Mouse (Mus musculus) neural tube, embryonic 14.5 days (tissue): ENCODE results near the gene Wee2. TPM values are rescaled to one million over a fixed set of nuclear protein-coding genes. Genes with fewer than 3 reads are reported as not detected.

Experiments
- ATAC-seq: fragments of 200-750 bp; cut with Nextera tagmentation; 2 replicates; pipeline ENCODE4 v1.8.0; 2017; ENCODE audit warnings: low read depth, mild to moderate bottlenecking, moderate TSS enrichment, moderate library complexity
- H3K27ac ChIP-seq: fragments of 300-500 bp; sonication (generic); 2 replicates; pipeline ENCODE4 v1.5.1; 2014; ENCODE audit warnings: low read depth, mild to moderate bottlenecking, control low read depth, low read length, moderate library complexity, mixed read lengths
- H3K27me3 ChIP-seq: fragments of 300-500 bp; sonication (generic); 2 replicates; pipeline ENCODE4 v1.6.1; 2014; ENCODE audit warnings: low read length; ENCODE audit not compliant: control insufficient read depth, insufficient read depth
- H3K36me3 ChIP-seq: fragments of 300-500 bp; sonication (generic); 2 replicates; pipeline ENCODE4 v1.6.1; 2014; ENCODE audit warnings: low read length, mixed read lengths; ENCODE audit not compliant: control insufficient read depth, insufficient read depth
- H3K4me1 ChIP-seq: fragments of 300-500 bp; sonication (generic); 2 replicates; pipeline ENCODE4 v1.6.1; 2014; ENCODE audit warnings: low read length; ENCODE audit not compliant: control insufficient read depth, insufficient read depth
- H3K4me2 ChIP-seq: fragments of 300-500 bp; sonication (generic); 2 replicates; pipeline ENCODE4 v1.6.1; 2014; ENCODE audit warnings: mild to moderate bottlenecking, low read depth, low read length, control low read depth
- H3K4me3 ChIP-seq: fragments of 300-500 bp; sonication (generic); 2 replicates; pipeline ENCODE4 v1.5.1; 2014; ENCODE audit warnings: low read depth, low read length, control low read depth, mixed read lengths
- H3K9ac ChIP-seq: fragments of 300-500 bp; sonication (generic); replicated peaks from 2 replicates; pipeline ENCODE4 v1.6.1; 2014; ENCODE audit warnings: low read depth, mild to moderate bottlenecking, control low read depth, low read length, mixed read lengths
- H3K9me3 ChIP-seq: fragments of 300-500 bp; sonication (generic); 2 replicates; pipeline ENCODE4 v1.6.1; 2016; ENCODE audit warnings: low read length; ENCODE audit not compliant: control insufficient read depth
- WGBS: fragments of 180-500 bp; shearing (Covaris S2); extraction: QIAGEN DNeasy Blood & Tissue Kit; methylation state at CpG from one replicate; pipeline ENCODE4 v1.1.7; 2014; 5-methylcytosine and 5-hydroxymethylcytosine counted together
- polyA plus RNA-seq: library from polyadenylated mRNA; unstranded; fragments of >200 nt; fragmentation: Nextera tagmentation; extraction: Ambion mirVana; gene quantifications from 2 replicates; pipeline ENCODE4 v1.2.1, GENCODE M21; 2014

Gene Wee2
- polyA plus RNA-seq, 1 experiment from 2014 or later, result 0.25 TPM

DNA sequence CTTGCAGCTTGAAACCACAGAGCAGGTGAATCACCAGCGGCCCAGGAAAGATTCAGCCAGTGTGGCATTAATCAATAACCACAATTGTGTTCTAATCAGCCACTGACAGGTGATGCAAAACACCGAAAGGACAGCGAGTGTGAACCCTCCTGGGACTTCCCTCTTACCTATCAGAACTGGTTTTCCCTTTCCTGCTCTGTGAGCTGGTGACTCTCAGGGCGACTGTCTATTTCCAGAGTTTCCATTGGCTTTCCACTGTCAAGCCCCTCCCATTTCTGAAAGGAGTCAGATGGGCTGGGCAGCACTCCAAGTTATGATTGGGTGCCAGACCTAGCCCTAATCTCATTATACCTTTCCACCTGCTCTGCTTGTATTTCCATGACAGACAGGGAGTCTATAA is 7.5 kb upstream of the Wee2 start:
- no peak overlapping the region for H3K9ac ChIP-seq
- H3K36me3 ChIP-seq, result no peaks in the 10 kb centered on the region
- H3K4me1 ChIP-seq, result peaks cover 12% of the 10 kb centered on the region

DNA sequence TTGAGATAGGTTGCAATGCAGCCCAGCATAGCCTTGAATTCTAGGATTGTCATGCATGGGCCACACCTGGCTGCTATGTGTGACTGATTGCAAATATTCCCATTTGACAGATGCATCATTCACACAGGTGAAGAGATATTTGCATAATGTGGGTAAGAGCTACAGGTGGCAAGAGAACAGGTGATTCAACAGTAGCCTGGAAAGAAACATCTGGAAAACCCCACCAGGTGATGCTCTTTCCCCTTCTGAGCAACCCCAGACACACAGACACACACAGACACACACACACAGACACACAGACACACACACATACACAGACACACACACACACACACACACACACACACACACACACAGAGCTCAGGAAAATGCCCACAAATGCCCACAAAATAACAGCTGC is 7.1 kb upstream of the Wee2 start:
- no peaks in the 10 kb centered on the region for H3K36me3 ChIP-seq
- no peak overlapping the region for H3K4me3 ChIP-seq
- no peak for ATAC-seq
- H3K4me1 ChIP-seq, result peaks cover 12% of the 10 kb centered on the region
- no peaks in the 10 kb centered on the region; the same call in 1 of the 2 replicates for H3K27me3 ChIP-seq
- H3K9ac ChIP-seq, result no peak overlapping the region
- no peak overlapping the region for H3K4me2 ChIP-seq
- H3K9me3 ChIP-seq, result no peaks in the 10 kb centered on the region
- no peak overlapping the region for H3K27ac ChIP-seq

More for the DNA sequence above, 7.5 kb upstream of the Wee2 start:
- WGBS, result 60% methylated on average over 4 of the region's 4 CpGs
- Histone ChIP-seq H3K27me3 (no peaks in the 10 kb centered on the region; the same call in 1 of the 2 replicates), H3K4me3 (no peak overlapping the region), H3K9me3 (no peaks in the 10 kb centered on the region), H3K27ac (no peak overlapping the region), H3K4me2 (no peak overlapping the region)
- no peak for ATAC-seq

DNA sequence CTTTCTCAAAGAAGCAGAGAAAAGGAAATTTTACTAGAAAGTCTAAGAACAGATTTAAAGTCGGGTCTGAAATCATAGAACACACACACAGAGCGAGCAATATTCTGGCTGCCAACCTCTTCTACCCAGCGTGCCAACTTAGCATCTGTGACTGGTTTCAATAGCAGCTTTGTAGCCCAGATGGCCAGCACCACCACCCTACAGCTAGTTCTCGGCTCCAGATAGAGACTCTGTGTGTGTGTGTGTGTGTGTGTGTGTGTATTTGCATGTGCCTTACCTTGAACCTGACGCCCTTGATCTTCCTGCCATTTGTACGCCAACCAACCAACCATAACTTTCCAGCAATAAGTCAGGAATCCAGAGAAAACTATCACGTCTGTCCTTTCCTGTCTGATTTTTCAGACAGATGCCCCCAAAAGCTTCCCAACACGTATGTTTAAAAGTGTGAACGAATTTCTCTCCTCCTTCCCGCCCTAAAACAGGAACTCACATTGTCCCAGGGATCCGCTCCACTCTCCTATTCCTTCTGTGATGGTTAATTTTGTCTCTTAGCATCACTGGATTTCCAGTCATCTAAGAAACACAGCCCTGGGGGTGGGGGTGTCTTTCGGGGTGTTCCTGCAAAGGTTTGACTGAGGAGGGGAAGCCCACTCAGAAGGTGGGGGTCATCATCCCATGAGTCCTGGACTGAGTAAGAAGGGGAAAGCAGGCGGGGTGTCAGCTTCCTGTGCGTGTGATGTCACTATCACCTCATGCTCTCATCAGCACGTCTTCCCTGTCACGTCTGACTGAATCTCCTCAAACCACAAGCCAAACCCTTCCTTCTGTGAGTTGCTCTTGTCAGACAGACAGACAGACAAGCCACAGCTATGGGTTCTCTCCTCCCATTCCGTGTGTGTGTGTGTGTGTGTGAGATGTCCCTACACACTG is 6.3 kb upstream of the Wee2 start:
- Histone ChIP-seq H3K27me3 (no peaks in the 10 kb centered on the region; the same call in 1 of the 2 replicates), H3K9me3 (no peaks in the 10 kb centered on the region), H3K4me1 (peaks cover 12% of the 10 kb centered on the region), H3K9ac (no peak overlapping the region), H3K27ac (no peak overlapping the region), H3K4me2 (no peak overlapping the region), H3K4me3 (no peak overlapping the region), H3K36me3 (no peaks in the 10 kb centered on the region)
- 82% methylated on average over 17 of the region's 17 CpGs for WGBS
- ATAC-seq, result no peak

DNA sequence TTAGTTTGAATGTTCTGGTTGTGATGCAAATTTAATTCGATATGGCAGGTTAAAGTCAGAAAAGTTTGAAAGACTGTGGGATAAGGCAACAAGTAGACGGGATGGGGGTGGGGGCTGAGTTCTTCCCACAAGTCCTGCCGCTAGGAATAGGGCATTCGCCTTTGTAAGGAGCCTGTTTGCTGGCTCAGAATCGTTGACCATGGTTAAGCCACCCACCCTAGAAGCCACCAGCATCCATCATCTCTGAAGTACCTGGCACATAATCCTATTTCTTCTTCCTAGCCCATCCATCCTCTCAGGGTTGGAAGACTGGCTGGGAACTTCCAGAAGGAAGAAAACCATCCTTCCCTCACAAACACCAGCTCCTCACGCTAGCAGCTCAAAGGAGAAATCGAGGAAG is 4.2 kb upstream of the Wee2 start:
- Histone ChIP-seq H3K9ac (peak overlapping the region; percentile 90), H3K4me2 (peak overlapping the region; percentile 80), H3K9me3 (no peaks in the 10 kb centered on the region), H3K4me1 (peaks cover 8% of the 10 kb centered on the region), H3K36me3 (no peaks in the 10 kb centered on the region), H3K27ac (peak overlapping the region; percentile 87), H3K4me3 (peak overlapping the region; percentile 75), H3K27me3 (no peaks in the 10 kb centered on the region; the same call in 1 of the 2 replicates)
- ATAC-seq, result no peak
- 6% methylated on average over 7 of the region's 7 CpGs for WGBS

DNA sequence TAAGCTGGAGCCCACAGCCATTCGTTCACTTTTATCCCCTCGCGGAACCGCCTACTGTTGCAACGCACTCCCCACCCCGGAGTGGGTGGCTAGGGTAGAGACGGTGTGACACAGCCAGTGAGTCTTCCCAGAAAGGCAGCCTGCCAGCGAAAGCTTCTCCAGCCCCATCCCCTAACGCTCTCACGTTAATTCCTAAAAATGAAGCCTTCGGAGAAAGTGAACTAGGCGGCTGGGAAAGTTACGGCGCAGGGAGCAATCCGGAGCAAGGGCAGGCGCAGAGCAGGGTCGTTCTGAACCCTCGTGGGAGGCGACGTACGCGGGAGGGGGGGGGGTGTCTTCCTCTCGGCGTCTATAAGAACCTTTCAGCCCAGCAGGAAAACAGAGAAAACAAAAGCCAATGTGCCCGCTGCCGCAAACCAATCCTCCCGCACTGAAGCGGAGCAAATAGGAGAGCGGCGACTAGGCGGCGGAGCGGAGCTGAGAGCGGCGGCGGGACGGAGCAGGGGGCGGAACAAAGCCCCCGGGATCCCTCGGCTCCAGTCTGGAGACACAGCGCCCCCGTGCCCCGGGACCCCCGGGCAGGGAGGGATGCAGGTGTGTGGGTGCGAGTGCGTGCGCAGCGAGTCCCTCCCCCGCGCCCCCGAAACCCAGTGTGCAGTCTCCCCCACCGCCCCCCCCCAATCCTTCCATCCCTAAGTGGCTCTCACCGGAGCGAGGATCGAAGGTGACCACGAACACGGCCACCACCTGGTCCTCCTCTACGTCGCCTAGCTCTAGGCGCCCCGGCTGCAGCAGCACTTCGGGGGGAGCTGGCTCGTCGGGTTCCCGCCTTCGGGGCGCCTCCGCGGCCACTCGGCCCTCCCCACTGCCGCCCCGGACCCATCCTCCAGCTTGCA is 3.5 kb upstream of the Wee2 start:
- ATAC-seq, result peak; percentile 68
- Histone ChIP-seq H3K9me3 (no peaks in the 10 kb centered on the region), H3K4me2 (peak overlapping the region; percentile 80), H3K36me3 (no peaks in the 10 kb centered on the region), H3K27ac (peak overlapping the region; percentile 87), H3K4me1 (peaks cover 7% of the 10 kb centered on the region), H3K4me3 (peak overlapping the region; percentile 75), H3K27me3 (no peaks in the 10 kb centered on the region; the same call in 1 of the 2 replicates), H3K9ac (peak overlapping the region; percentile 90)
- WGBS, result under 1% methylated on average over 62 of the region's 72 CpGs

GRCm38 (mm10) chr6:40436047-40436483 is 2.8 kb upstream of the Wee2 start, which contains the start of gene E330009J07Rik:
E330009J07Rik (minus strand) TSS chr6:40436135.
- 0% methylated on average over 38 of the region's 38 CpGs for WGBS
- Histone ChIP-seq H3K4me2 (peak within 1 kb of the TSS; percentile 80), H3K36me3 (no peaks in the 10 kb centered on the region), H3K9me3 (no peaks in the 10 kb centered on the region), H3K27me3 (no peaks in the 10 kb centered on the region; the same call in 1 of the 2 replicates), H3K9ac (peak within 1 kb of the TSS; percentile 90), H3K27ac (peak within 1 kb of the TSS; percentile 87), H3K4me3 (peak within 1 kb of the TSS; percentile 75), H3K4me1 (peaks cover 7% of the 10 kb centered on the region)
- peak; percentile 93 for ATAC-seq

DNA sequence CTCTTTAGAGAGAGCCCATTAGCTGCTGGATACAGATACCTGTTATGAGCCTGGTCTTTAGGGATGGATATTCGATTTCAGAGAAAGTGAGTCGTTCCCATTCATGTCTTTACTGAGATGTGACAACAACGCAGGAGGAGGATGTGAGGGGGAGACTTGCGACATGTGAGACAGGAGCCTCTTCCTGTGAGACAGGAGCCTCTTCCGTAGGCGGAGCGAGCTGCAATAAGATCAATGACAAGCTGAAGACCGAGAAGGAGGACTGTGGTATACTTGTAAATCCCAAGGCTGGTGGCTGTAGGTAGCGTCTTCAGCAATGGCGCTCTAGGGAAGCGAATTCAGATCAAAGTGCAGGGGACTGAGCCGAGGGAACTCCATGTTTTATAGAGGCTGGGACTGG is 843 bp downstream of the Wee2 start:
- H3K36me3 ChIP-seq, result no peaks in the 10 kb centered on the region
- H3K4me2 ChIP-seq, result no peak overlapping the region
- H3K4me3 ChIP-seq, result no peak overlapping the region
- no peaks in the 10 kb centered on the region; the same call in 1 of the 2 replicates for H3K4me1 ChIP-seq
- no peaks in the 10 kb centered on the region; the same call in 1 of the 2 replicates for H3K27me3 ChIP-seq
- ATAC-seq, result no peak
- H3K9ac ChIP-seq, result no peak overlapping the region
- 40% methylated on average over 12 of the region's 12 CpGs for WGBS
- H3K9me3 ChIP-seq, result no peaks in the 10 kb centered on the region
- no peak overlapping the region for H3K27ac ChIP-seq

DNA sequence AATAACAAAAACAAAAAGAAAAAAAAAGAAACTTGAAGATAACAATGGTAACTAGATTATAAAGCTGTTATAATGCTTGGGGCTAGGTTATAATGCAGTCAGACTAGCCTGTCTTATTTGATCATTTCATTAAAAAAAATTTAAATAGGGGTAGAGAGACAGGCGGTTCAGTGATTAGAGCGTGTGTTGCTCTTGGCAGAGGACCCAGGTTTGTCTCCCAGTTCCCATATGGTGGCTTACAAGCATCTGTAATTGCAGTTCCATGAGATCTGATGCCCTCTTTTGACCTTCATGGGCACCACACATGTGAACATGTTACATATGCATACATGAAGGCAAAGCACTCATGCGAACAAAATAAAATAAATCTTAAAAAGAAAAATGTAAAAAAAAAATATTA is 2.4 kb downstream of the Wee2 start:
- Histone ChIP-seq H3K27ac (no peak overlapping the region), H3K4me1 (no peaks in the 10 kb centered on the region), H3K9ac (no peak overlapping the region), H3K9me3 (no peaks in the 10 kb centered on the region), H3K27me3 (no peaks in the 10 kb centered on the region), H3K4me2 (no peak overlapping the region), H3K36me3 (no peaks in the 10 kb centered on the region), H3K4me3 (no peak overlapping the region)
- no peak for ATAC-seq
- WGBS, result 63% methylated on average over 3 of the region's 3 CpGs
